Mouse (Mus musculus): ENCODE measurements around the gene Tmem150a.
A peak's percentile ranks its signal among the peaks of the same experiment; 100 is the strongest.

DNA sequence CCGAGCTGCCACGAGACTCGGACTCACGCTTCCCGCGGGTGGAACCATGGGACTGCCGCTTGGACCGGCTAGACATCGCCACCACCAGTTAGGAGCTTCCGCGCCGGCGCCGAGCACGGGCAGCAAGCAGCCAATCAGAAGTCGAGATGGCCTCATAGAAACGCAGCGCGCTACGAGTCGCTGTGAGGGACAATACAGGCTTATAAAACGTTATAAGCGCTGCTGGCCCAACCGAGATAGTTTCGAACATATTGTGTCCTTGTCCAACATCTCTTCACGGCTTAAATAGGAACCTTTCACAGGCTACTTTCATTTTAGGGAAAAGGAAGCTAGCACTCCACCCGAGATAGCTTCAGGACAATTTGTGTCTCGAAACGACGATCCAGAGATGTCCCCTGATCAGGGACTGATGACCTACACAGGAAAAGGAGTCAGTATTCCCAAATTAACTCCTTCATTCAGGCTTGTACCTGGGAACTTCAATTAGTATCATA is 10.1 kb upstream of the Tmem150a start, which contains the start of gene Usp39:
- peak; percentile 92 for TF ChIP-seq POLR2A (IDR thresholded peaks at IDR 0.05; ENCODE audit: low read depth, low read length)
- TF ChIP-seq CTCF (IDR thresholded peaks at IDR 0.05; ENCODE audit: borderline replicate concordance, insufficient read depth, low read length), result no peak

Data from embryonic fibroblast, embryonic 13.5 days (primary cell).